Mouse (Mus musculus) embryonic facial prominence, embryonic 10.5 days (tissue): Measurements from ENCODE around the gene Med12l. TPM values are rescaled to one million over a fixed set of nuclear protein-coding genes. Genes with fewer than 3 reads are reported as not detected.

ENCODE experiments used
- DNase-seq: peaks from one replicate; pipeline ENCODE4 v3.0.0-alpha.2; 2017; ENCODE audit warnings: low spot score
- H3K27ac ChIP-seq: fragments of 300-500 bp; sonication (generic); replicated peaks from 2 replicates; pipeline ENCODE4 v1.5.1; 2016; ENCODE audit warnings: mild to moderate bottlenecking
- H3K27me3 ChIP-seq: fragments of 300-500 bp; sonication (generic); replicated peaks from 2 replicates; pipeline ENCODE4 v1.6.1; 2016; ENCODE audit warnings: low read depth, mild to moderate bottlenecking; ENCODE audit not compliant: poor library complexity, severe bottlenecking
- H3K36me3 ChIP-seq: fragments of 300-500 bp; sonication (generic); replicated peaks from 2 replicates; pipeline ENCODE4 v1.6.1; 2016; ENCODE audit warnings: mild to moderate bottlenecking, moderate library complexity
- H3K4me1 ChIP-seq: fragments of 300-500 bp; sonication (generic); 2 replicates; pipeline ENCODE4 v1.6.1; 2016
- H3K4me3 ChIP-seq: fragments of 300-500 bp; sonication (generic); 2 replicates; pipeline ENCODE4 v1.5.1; 2016; ENCODE audit warnings: mild to moderate bottlenecking, moderate library complexity
- H3K9me3 ChIP-seq: fragments of 300-500 bp; sonication (generic); 2 replicates; pipeline ENCODE4 v1.6.1; 2016; ENCODE audit warnings: mild to moderate bottlenecking
- WGBS: fragments of 180-500 bp; shearing (Covaris S2); methylation state at CpG from one replicate; pipeline ENCODE4 v1.1.7; 2016; 5-methylcytosine and 5-hydroxymethylcytosine counted together
- polyA plus RNA-seq: library from polyadenylated mRNA; unstranded; fragments of >200 nt; fragmentation: Nextera tagmentation; extraction: Ambion mirVana; gene quantifications from 2 replicates; pipeline ENCODE4 v1.2.1, GENCODE M21; 2016

Med12l gene
- polyA plus RNA-seq, 1 experiment from 2014 or later = 2.0 TPM

DNA sequence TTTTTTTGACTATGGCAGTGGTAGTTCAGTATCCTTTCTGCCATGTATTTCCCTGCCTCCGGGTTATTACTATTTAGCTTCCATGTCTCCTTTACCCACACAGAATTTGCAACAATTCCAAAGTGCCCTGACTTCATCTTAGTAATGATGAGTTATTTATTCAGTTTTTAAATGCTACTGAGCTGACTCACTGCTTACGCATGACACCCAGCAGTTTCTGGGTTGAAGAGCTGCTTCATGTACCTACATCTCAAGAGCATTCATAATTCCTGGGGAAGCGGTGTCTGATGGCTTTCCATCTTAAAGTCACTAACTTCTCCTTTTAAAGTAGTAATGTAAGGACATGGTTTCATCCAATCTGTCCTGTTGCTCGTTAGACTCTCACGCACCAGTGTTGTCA, 299.3 kb downstream of the Med12l start:
- Histone ChIP-seq H3K27ac (no peak overlapping the region), H3K27me3 (no peaks in the 10 kb centered on the region), H3K36me3 (no peaks in the 10 kb centered on the region), H3K9me3 (no peaks in the 10 kb centered on the region), H3K4me1 (no peaks in the 10 kb centered on the region), H3K4me3 (no peak overlapping the region)
- no peak for DNase-seq
- WGBS = 93% methylated on average over 5 of the region's 5 CpGs

GRCm38 (mm10) chr3:59305518-59305917, 299.9 kb downstream of the Med12l start:
- no peak for DNase-seq
- no peaks in the 10 kb centered on the region for H3K36me3 ChIP-seq
- no peaks in the 10 kb centered on the region for H3K27me3 ChIP-seq
- H3K27ac ChIP-seq = no peak overlapping the region
- H3K4me3 ChIP-seq = no peak overlapping the region
- H3K4me1 ChIP-seq = no peaks in the 10 kb centered on the region
- no peaks in the 10 kb centered on the region for H3K9me3 ChIP-seq
- WGBS = 90% methylated on average over 2 of the region's 2 CpGs

DNA sequence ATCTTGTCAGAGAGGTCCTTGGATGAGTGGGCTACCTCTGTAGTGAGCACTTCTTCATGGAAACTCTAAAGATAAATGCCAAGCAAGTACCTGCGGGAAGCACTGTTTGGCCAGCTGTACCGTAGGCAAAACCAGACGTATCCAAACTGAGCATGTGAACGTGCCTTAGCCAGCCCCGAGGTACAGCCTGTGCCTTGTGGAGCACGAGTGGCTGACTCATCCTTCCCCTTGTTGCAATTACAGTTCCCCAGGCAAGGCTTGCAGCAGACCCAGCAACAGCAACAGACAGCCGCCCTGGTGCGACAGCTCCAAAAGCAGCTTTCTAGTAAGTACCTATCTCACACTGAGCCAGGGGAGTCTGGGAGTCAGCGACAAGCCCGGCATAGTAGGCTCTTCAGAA, 307.0 kb downstream of the Med12l start:
- peaks cover 16% of the 10 kb centered on the region for H3K36me3 ChIP-seq
- 86% methylated on average over 10 of the region's 10 CpGs for WGBS

GRCm38 (mm10) chr3:59316077-59316476, 310.5 kb downstream of the Med12l start:
- Histone ChIP-seq H3K9me3 (no peaks in the 10 kb centered on the region), H3K36me3 (peaks cover 42% of the 10 kb centered on the region), H3K4me1 (no peaks in the 10 kb centered on the region), H3K27me3 (no peaks in the 10 kb centered on the region), H3K27ac (no peak overlapping the region), H3K4me3 (no peak overlapping the region)
- WGBS = 91% methylated on average over 7 of the region's 7 CpGs
- no peak for DNase-seq

More for the DNA sequence above, 307.0 kb downstream of the Med12l start:
- H3K27ac ChIP-seq = no peak overlapping the region
- no peaks in the 10 kb centered on the region for H3K4me1 ChIP-seq
- no peaks in the 10 kb centered on the region for H3K9me3 ChIP-seq
- H3K4me3 ChIP-seq = no peak overlapping the region
- DNase-seq = no peak
- H3K27me3 ChIP-seq = no peaks in the 10 kb centered on the region

DNA sequence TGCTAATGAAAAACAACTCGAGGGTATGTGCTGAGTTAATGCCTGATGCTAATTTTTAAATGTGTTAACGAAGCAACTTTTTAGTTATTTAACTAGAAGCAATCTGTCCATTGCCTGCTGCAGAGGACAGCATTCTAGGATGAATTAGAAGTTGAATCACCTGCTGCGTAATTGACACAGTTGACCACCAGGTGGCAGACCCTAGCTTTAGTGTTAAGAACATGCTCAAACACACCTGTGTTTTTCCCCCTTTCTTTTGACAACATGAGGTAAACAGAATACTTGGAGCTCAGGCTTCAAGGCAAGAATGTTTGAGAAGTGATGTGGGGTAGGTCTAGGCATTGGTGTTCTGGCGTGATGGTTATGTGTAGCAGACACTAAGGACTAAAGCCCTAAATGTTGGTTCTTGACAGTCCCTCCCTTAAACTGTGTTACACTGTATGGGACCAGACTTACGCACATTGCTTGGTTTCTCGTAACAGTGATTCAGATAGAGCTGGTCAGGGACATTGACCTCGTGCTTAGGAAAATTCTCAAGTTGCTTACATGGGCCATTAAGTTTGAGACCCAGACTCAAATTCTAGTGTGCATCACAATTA, 315.8 kb downstream of the Med12l start:
- H3K9me3 ChIP-seq = no peaks in the 10 kb centered on the region
- H3K4me1 ChIP-seq = no peaks in the 10 kb centered on the region
- H3K36me3 ChIP-seq = peaks cover 46% of the 10 kb centered on the region
- no peaks in the 10 kb centered on the region for H3K27me3 ChIP-seq
- no peak overlapping the region for H3K4me3 ChIP-seq
- 46% methylated on average over 7 of the region's 7 CpGs for WGBS
- DNase-seq = peak; percentile 50
- H3K27ac ChIP-seq = no peak overlapping the region

GRCm38 (mm10) chr3:59328526-59328925, 322.9 kb downstream of the Med12l start:
- DNase-seq = no peak
- Histone ChIP-seq H3K36me3 (peaks cover 58% of the 10 kb centered on the region), H3K27ac (no peak overlapping the region), H3K4me3 (no peak overlapping the region), H3K27me3 (no peaks in the 10 kb centered on the region), H3K9me3 (no peaks in the 10 kb centered on the region), H3K4me1 (no peaks in the 10 kb centered on the region)
- WGBS = 66% methylated on average over 2 of the region's 2 CpGs

- H3K27me3 ChIP-seq = no peaks in the 10 kb centered on the region
- H3K4me1 ChIP-seq = peaks cover 14% of the 10 kb centered on the region
- H3K36me3 ChIP-seq = peaks cover 6% of the 10 kb centered on the region; the same call in 1 of the 2 replicates
- no peak overlapping the region for H3K27ac ChIP-seq
- WGBS = 81% methylated on average over 11 of the region's 11 CpGs
- no peak for DNase-seq
- no peaks in the 10 kb centered on the region for H3K9me3 ChIP-seq
- no peak overlapping the region for H3K4me3 ChIP-seq
Measured at GRCm38 (mm10) chr3:59341647-59342427, 336.2 kb downstream of the Med12l start.

- Histone ChIP-seq H3K27me3 (no peaks in the 10 kb centered on the region), H3K9me3 (no peaks in the 10 kb centered on the region), H3K27ac (no peak overlapping the region), H3K4me3 (peak overlapping the region; percentile 66), H3K4me1 (peaks cover 14% of the 10 kb centered on the region), H3K36me3 (peaks cover 6% of the 10 kb centered on the region; the same call in 1 of the 2 replicates)
- WGBS = 76% methylated on average over 4 of the region's 4 CpGs
- DNase-seq = peak; percentile 9
Measured at GRCm38 (mm10) chr3:59343026-59343425, 337.4 kb downstream of the Med12l start.

DNA sequence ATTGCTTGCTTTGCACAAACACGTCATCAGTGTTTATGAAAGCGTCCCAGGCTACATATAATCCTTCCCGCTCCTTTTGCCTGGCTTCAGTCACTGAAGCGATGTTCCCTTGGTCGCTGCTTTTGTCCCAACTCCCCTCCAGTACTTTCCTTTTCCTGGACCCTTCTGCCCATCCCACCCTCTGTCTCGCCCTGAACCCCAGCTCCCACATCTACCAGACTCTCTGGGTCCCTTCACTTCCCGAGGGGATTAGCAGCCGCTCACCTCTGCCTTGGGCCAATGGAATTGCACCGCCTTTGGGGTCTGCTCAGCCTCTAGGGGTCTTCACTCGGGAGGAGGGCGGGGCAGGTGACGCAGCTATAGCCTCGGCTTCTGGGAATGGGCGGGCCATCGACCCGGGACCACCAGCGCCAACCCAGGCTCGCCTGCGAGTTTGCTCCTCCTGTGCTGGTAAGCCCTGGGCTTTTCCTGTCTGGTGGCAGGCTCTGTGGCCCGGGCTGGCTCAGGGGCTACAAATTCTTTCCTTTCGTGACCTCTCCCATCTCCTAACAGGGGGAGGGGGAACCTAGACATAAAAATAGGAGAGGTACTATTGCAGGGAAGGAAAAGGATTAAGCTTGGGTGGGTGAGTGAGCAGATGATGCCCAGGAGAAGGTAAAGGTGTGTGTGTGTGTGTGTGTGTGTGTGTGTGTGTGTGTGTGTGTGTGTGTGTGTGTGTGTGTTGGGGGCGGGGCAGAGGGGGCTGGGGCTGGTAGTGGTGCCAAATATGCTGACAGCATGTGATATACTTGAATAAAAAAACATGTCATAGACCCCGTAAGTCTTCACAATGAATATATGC, 338.7 kb downstream of the Med12l start, which contains the start of gene Igsf10:
Gene Igsf10, minus strand, starts transcription at position 330 of the 841 bp plus-strand sequence.
- DNase-seq = peak; percentile 92
- no peaks in the 10 kb centered on the region for H3K27me3 ChIP-seq
- H3K27ac ChIP-seq = peak within 1 kb of the TSS; percentile 85
- peak within 1 kb of the TSS; percentile 66 for H3K4me3 ChIP-seq
- H3K9me3 ChIP-seq = no peaks in the 10 kb centered on the region
- H3K4me1 ChIP-seq = peaks cover 14% of the 10 kb centered on the region
- H3K36me3 ChIP-seq = peaks cover 3% of the 10 kb centered on the region; the same call in 1 of the 2 replicates
- WGBS = 5% methylated on average over 23 of the region's 23 CpGs

DNA sequence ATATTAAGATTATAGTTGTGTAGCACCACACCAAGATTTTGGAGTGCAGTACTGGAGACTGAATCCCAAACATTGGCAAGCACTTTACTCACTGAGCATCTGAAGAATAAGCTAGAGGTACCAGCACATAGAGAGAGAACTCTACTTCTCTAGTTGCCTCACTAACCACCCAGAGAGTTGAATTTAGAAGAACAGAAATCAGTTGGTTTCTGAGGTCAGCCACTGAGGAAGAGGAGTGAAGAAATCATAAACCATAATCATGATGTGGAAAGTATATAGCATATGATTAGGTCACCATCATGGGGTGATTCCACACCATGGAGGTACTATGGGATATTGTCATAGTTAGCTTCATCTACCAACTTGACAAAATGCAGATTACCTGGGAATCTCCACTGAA, 346.1 kb downstream of the Med12l start:
- Histone ChIP-seq H3K4me1 (no peaks in the 10 kb centered on the region), H3K27me3 (no peaks in the 10 kb centered on the region), H3K4me3 (no peak overlapping the region), H3K27ac (no peak overlapping the region), H3K36me3 (no peaks in the 10 kb centered on the region), H3K9me3 (no peaks in the 10 kb centered on the region)
- no peak for DNase-seq

- no peaks in the 10 kb centered on the region for H3K27me3 ChIP-seq
- 87% methylated on average over 3 of the region's 3 CpGs for WGBS
Measured at GRCm38 (mm10) chr3:59354156-59354555, 348.5 kb downstream of the Med12l start.

GRCm38 (mm10) chr3:59360102-59360501, 354.5 kb downstream of the Med12l start:
- Histone ChIP-seq H3K27me3 (no peaks in the 10 kb centered on the region), H3K9me3 (no peaks in the 10 kb centered on the region), H3K4me3 (no peak overlapping the region), H3K27ac (no peak overlapping the region), H3K36me3 (no peaks in the 10 kb centered on the region), H3K4me1 (peaks cover 6% of the 10 kb centered on the region; the same call in 1 of the 2 replicates)
- DNase-seq = no peak

More at GRCm38 (mm10) chr3:59354156-59354555, 348.5 kb downstream of the Med12l start:
- H3K9me3 ChIP-seq = no peaks in the 10 kb centered on the region
- H3K27ac ChIP-seq = no peak overlapping the region
- no peaks in the 10 kb centered on the region for H3K4me1 ChIP-seq
- no peaks in the 10 kb centered on the region for H3K36me3 ChIP-seq
- no peak overlapping the region for H3K4me3 ChIP-seq
- DNase-seq = no peak
